Mouse (Mus musculus) right cerebral cortex, adult 18-20 months (tissue): Measurements from ENCODE around the gene Kap.
"Not testable (repeated sequence)": the region's sequence is repeated elsewhere in the genome, so short reads cannot be mapped to it uniquely, and the experiment has no call there.

Source experiments
- DNase-seq: peaks from one replicate; pipeline ENCODE4 v3.0.0; 2022; ENCODE audit warnings: mixed read lengths

Gene Kap

DNA sequence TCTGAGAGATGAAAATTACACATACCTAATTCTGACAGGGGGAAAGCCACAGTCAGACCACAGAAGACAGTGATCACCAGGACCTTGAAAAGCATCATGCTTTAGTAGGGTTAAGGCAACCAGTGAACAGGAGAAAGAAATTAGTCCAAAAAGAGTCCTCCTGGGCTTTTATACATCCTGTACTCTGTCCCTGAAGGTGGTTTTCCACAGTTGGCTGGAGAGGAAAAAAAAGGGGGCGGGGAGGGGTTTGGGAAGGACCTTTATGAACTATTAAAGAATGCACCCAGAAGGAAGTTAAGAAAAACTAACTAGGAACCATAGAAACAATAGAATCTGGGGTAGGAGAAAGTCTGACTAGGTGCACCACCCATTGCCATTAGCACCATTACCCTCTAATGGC, at the start of gene Kap:
Gene Kap, minus strand, starts transcription at position 237 of the 400 bp plus-strand sequence.
- DNase-seq = no peak

DNA sequence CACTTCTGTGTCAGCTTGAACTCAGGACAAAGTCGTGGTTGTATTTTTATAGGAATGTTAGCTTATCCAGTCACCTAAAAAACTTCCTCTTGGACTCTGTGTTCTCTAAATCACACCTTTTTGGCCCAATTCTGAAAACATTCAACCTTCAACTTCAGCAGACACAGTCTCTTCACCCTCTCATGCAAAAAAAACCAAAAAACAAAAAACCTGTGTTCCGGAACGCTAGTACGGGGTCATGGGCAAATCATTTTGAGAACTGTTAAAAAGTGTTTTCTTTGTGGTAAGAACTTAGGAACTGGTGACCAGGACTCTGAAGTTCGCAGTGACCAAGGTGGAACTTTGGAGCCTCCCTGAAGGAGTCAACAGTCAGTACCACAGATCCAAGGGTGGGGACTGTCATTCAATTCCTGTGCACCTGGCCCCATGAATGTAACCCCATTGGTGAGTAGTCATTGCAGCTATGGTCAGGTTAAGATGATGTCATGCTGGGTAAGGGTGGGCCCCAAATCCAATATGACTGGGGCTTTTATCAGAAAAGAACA, 32.4 kb upstream of the Kap start:
- no peak for DNase-seq

DNA sequence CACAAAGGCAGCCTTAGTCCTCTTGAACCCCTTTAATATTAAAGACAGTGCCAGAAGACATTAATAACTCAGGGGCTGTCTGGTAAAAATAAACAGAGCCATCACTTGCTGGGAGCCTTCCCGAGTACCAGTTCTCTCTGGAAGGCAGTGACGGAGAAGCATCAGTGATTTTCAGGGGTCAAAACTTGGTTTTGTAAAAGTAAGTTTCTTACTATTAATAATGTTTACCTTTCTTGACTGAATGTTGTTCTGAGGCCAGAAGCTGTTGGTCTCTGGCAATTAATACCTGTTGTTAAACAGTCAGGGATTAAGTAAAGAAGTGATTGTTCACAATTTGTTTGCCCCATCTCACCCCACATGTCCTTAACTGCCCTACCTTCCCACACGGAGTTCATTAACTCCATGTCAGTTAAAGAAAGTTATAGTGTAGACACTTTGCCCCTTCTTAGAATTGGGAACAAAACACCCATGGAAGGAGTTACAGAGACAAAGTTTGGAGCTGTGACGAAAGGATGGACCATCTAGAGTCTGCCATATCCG, 30.0 kb upstream of the Kap start:
- no peak for DNase-seq

DNA sequence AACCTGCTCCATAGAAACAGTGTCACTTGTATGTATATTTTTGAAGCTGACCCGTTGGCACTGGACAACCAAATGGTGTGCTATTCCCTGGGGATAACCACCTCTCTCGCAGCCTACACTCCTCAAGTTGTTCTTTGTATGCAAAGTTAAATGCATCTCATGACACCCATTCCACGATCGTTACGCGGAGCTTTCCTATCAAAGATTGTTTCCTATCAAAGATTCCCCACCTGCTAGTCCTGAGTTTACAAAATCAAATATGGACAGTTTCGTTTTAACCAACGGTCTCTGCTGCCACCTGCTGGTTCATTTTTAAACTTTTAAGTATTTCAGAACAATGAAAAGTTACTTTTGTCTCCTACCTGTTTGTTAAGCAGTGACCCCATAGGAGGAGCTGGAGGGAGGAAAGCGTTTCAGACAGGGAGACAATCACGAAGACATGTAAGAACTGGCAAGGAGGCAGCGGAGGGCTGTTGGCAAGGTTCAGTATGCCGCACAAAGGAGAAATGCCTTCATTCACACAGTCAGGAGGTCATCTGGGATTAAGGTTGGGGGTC, 22.4 kb upstream of the Kap start:
- peak; percentile 25 for DNase-seq

DNA sequence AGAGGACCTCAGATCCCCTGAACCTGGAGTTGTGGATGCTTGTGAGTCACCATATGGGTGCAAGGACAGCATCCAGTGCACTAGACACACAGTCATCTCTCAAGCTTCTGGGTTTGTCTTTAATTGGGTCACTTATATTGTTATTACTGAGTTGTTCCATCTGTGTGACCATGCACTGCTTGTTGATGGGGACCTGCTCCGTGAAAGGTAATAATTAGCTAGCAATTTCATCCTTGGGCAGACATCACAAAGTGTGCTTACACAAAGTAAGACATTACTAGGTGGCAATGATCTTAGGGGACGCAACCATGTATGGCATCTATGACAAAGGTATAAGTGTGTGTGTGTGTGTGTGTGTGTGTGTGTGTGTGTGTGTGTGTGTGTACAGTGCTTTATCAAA, 19.1 kb upstream of the Kap start:
- DNase-seq = no peak

DNA sequence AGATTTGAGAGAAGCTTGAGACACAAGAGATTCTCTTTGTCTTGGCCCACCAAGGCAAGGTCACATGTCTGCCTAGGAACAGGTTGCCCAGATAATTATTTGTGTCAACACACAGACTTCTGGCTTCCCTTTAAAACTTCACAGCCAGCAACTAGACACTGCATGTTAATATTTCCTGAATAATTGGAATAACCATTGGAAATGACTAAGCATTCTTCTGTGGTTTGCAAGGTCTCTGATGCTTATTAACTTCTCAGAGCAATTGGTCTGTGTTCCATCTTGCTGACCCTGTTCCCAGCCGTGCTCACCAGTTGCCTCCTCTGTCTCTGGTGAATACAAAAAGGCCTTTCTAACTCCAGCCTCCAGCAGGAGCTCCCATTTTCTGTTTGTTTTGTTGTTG, 17.6 kb upstream of the Kap start:
- no peak for DNase-seq

DNA sequence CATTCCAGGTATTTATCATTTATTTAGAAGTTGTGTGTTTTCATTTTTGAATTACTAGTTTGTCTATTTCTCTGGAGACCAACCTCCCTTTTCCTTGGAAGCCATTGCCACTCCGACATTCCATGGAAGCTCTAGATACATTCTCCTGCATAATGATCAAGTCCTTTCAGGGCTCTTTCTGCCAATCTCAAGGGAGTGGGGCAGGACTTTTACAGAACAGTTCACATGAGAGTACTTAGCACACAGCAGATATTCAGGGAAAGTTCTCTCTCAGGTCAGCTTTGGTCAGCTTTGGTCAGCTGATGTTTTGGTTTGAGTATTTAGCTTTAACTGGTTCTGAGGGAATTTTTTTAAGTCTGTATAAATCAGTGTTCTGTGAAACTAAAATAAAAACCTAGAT, 14.8 kb upstream of the Kap start:
- DNase-seq = no peak

DNA sequence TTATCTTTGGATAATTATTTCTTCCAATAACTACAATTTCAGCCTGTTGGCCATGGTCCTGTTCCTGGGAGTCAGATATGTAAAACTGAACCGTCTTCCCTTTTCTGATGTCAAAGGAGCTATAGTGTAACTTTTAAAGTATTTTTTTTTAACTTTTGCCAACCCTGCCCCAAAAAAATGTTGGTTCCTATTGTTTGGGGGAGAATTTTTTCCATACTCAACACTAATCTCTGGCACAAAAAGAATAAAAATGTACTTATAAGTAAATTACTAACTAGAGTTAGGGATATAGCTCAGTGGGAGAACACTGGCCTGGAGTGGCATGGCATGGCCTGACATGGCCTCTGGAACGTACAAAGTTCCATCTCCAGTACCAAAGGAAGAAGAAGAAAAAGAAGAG, 2.3 kb upstream of the Kap start:
- DNase-seq = no peak

DNA sequence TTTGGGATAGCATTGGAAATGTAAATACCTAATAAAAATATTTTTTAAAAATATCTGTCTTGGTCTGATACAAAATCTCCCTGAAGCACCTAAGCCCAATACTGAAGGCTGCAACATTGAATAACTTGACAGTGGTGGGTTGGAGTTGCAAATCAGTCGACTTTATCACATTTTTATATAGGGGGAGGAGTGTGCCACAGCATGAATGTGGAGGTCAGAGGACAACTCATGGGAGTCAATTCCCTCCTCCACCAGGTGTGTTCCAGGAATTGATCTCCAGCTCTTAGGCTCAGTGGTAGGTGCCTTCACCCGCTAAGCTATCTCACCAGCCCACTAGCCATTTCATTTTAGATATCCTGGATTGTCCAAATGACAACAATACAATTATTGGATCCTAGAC, 4.2 kb downstream of the Kap start:
- DNase-seq = no peak

DNA sequence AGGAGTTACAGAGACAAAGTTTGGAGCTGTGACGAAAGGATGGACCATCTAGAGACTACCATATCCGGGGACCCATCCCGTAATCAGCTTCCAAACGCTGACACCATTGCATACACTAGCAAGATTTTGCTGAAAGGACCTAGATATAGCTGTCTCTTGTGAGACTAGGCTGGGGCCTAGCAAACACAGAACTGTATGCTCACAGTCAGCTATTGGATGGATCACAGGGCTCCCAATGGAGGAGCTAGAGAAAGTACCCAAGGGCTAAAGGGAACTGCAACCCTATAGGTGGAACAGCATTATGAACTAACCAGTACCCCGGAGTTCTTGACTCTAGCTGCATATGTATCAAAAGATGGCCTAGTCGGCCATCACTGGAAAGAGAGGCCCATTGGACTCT, 4.7 kb downstream of the Kap start:
- not testable (repeated sequence) for DNase-seq

DNA sequence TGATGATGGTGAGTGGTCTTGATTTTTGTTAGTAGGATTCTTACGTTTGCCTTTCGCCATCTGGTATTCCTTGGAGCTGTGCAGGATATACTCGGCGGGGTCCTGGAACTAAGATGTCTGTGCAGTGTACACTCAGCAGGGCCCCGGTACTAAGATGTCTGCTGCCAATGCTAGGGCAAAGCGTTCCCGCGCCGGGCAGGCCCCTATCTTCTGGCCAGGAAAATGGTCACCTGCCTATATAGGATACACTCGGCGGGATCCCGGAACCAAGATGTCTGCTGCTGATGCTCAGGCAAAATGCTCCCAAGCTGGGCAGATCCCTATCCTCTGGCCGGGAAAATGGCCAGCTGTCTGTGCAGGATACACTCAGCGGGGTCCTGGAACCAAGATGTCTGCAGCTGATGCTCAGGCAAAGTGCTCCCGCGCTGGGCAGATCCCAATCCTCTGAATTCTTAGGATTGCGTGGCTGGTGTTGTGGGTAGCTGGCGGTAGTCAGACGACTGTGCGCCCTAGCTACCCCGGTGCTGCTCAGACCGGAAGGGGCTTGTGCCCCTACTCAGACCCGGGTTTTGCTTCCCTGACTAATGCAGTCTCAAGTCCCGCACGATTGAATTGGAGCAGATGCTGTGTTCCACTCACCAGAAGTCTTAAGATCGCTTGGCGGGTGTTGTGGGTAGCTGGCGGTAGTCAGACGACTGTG, 15.1 kb downstream of the Kap start:
- DNase-seq = not testable (repeated sequence)

DNA sequence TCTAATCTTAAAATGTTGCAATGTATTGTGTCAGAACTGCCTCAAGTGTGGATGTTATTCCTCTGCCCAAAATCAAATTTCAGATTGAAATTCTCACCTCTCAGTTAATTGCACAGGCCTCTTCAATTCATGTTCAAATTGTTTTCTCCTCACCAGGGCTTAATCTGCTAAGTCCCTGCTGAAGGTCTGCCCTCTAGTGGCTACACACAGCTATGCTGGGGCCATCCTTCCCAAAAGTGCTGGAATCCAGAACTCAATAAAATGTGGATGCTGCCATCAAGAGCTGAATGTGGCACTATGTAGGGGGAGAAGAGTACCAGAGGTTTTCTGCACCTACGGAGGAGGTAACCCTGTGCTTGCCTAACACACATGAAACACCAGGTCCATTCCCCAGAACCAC, 41.2 kb downstream of the Kap start:
- DNase-seq = peak; percentile 4
